Mouse (Mus musculus): ENCODE data around the gene Fuca1. TPM values are rescaled to one million over a fixed set of nuclear protein-coding genes. Genes with fewer than 3 reads are reported as not detected.

Fuca1 gene
- polyA plus RNA-seq, 1 experiment from 2014 or later = 76.4 TPM

DNA sequence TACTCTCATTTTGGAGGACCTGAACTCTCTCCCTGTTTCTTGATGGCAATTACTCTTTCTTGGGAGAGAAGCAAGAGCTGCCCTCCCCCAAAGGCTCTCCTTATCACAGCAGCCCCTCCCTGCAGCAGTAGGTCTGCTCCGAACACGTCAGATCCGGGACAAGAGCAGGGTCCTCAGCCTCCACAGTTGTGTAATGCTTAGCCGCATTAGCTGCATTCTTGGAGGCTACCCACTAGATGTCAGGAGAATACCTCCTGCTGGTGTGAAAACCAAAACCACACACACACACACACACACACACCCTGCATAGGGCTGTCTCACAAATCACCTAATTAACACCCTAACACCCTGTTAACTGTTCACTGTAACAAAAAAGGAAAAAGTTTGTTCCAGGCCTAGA lies 27.7 kb upstream of the Fuca1 start:
- ATAC-seq (ENCODE audit: borderline replicate concordance, extremely low read depth, low FRiP score, low TSS enrichment) = no peak
- H3K9ac ChIP-seq = no peak overlapping the region
- 26% methylated on average over 4 of the region's 4 CpGs for whole genome bisulfite sequencing
- H3K36me3 ChIP-seq = no peaks in the 10 kb centered on the region
- H3K27me3 ChIP-seq = no peaks in the 10 kb centered on the region
- H3K9me3 ChIP-seq = no peaks in the 10 kb centered on the region
- H3K4me1 ChIP-seq = no peaks in the 10 kb centered on the region
- no peak overlapping the region for H3K27ac ChIP-seq
- no peak overlapping the region for H3K4me2 ChIP-seq
- H3K4me3 ChIP-seq = no peak overlapping the region

- H3K4me1 ChIP-seq = no peaks in the 10 kb centered on the region
- no peak within 1 kb of the TSS for H3K9ac ChIP-seq
- no peak within 1 kb of the TSS for H3K27ac ChIP-seq
- WGBS = 41% methylated on average over 8 of the region's 8 CpGs
- no peaks in the 10 kb centered on the region for H3K9me3 ChIP-seq
- H3K36me3 ChIP-seq = no peaks in the 10 kb centered on the region
- no peak within 1 kb of the TSS for H3K4me3 ChIP-seq
- H3K4me2 ChIP-seq = no peak within 1 kb of the TSS
- no peaks in the 10 kb centered on the region for H3K27me3 ChIP-seq
- no peak for ATAC-seq (ENCODE audit: borderline replicate concordance, extremely low read depth, low FRiP score, low TSS enrichment)
These were observed 25.4 kb upstream of the Fuca1 start, which contains the start of gene Cnr2 for GRCm38 (mm10) chr4:135895071-135895571. Gene Cnr2, plus strand, starts transcription at chr4:135895394.

DNA sequence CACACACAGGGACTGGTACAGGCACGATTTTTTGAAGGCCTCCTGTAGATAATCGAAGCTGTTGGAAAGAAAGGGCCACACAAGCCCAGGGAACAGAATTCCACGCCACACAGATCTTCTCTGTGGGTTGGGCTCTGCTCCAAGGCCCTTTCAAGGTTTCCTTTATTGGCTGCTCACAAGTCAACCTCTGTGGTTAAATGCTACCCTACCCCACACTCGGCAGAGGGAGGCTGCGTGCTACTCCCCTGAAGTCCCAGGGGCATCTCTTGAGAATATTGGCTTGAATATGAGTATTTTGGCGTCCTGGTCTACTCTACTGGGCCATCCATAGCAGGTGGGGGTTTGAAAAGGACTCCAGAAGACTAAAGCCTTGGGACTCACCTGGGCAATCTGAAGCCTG lies 24.4 kb upstream of the Fuca1 start:
- H3K4me3 ChIP-seq = no peak overlapping the region
- no peaks in the 10 kb centered on the region for H3K36me3 ChIP-seq
- no peak overlapping the region for H3K9ac ChIP-seq
- ATAC-seq (ENCODE audit: borderline replicate concordance, extremely low read depth, low FRiP score, low TSS enrichment) = no peak
- no peak overlapping the region for H3K27ac ChIP-seq
- no peaks in the 10 kb centered on the region for H3K27me3 ChIP-seq
- WGBS = 74% methylated on average over 6 of the region's 6 CpGs
- no peak overlapping the region for H3K4me2 ChIP-seq
- no peaks in the 10 kb centered on the region for H3K9me3 ChIP-seq
- H3K4me1 ChIP-seq = no peaks in the 10 kb centered on the region

- WGBS = 47% methylated on average over 9 of the region's 9 CpGs
- Histone ChIP-seq H3K9me3 (no peaks in the 10 kb centered on the region), H3K36me3 (no peaks in the 10 kb centered on the region), H3K27ac (no peak overlapping the region), H3K9ac (no peak overlapping the region), H3K4me1 (no peaks in the 10 kb centered on the region), H3K27me3 (no peaks in the 10 kb centered on the region), H3K4me2 (no peak overlapping the region), H3K4me3 (no peak overlapping the region)
- no peak; the same call in 1 of the 2 replicates for ATAC-seq (ENCODE audit: borderline replicate concordance, extremely low read depth, low FRiP score, low TSS enrichment)
These were observed 22.0 kb upstream of the Fuca1 start for GRCm38 (mm10) chr4:135898380-135899049.

DNA sequence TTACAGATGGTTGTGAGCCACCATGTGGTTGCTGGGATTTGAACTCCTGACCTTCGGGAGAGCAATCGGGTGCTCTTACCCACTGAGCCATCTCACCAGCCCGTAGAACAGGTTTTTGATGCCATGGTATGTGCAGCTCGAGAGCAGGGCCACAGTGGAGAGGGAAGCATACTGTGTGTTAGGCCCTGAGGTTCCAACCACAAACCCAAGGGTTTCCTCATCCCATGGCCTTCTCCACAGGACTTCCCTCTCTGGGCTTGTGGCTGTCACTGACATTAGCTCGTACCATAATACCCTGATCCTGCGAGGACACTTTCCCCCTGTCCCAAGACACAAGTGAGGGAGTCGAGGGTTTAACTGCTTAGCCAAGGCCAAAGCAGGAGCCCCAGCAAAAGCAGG lies 21.5 kb upstream of the Fuca1 start:
- H3K27ac ChIP-seq = no peak overlapping the region
- no peak overlapping the region for H3K9ac ChIP-seq
- H3K4me1 ChIP-seq = no peaks in the 10 kb centered on the region
- no peak for ATAC-seq (ENCODE audit: borderline replicate concordance, extremely low read depth, low FRiP score, low TSS enrichment)
- H3K4me3 ChIP-seq = no peak overlapping the region
- H3K36me3 ChIP-seq = no peaks in the 10 kb centered on the region
- no peaks in the 10 kb centered on the region for H3K9me3 ChIP-seq
- no peak overlapping the region for H3K4me2 ChIP-seq
- no peaks in the 10 kb centered on the region for H3K27me3 ChIP-seq
- 87% methylated on average over 7 of the region's 7 CpGs for WGBS

DNA sequence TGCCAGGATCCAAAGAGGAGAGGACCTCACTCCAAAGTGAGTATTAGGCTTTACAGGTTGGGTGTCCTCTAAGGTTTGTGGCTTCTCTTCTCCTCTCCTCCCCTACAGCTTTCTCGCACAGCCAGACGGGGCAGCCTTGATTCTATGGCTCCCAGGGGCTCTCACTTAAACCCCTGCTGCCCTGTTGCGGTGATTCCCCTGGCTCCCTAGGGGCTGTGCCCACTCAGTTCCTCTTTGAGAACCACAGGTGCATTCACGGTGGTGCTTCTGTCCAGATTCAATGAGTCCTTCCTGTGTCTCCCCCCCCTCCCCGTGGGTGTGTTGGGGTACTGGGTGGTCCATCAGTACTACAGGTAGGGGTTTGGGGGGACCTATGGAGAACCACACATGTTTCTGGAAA lies 20.5 kb upstream of the Fuca1 start:
- ATAC-seq (ENCODE audit: borderline replicate concordance, extremely low read depth, low FRiP score, low TSS enrichment) = no peak
- H3K9me3 ChIP-seq = no peaks in the 10 kb centered on the region
- no peak overlapping the region for H3K27ac ChIP-seq
- no peaks in the 10 kb centered on the region for H3K4me1 ChIP-seq
- H3K27me3 ChIP-seq = no peaks in the 10 kb centered on the region
- H3K4me3 ChIP-seq = no peak overlapping the region
- no peak overlapping the region for H3K9ac ChIP-seq
- H3K4me2 ChIP-seq = no peak overlapping the region
- WGBS = 81% methylated on average over 5 of the region's 5 CpGs
- no peaks in the 10 kb centered on the region for H3K36me3 ChIP-seq

- H3K4me2 ChIP-seq = no peak overlapping the region
- H3K9ac ChIP-seq = no peak overlapping the region
- ATAC-seq (ENCODE audit: borderline replicate concordance, extremely low read depth, low FRiP score, low TSS enrichment) = no peak
- no peaks in the 10 kb centered on the region for H3K36me3 ChIP-seq
- WGBS = 79% methylated on average over 4 of the region's 4 CpGs
- H3K27ac ChIP-seq = no peak overlapping the region
- H3K9me3 ChIP-seq = no peaks in the 10 kb centered on the region
- H3K4me3 ChIP-seq = no peak overlapping the region
- H3K27me3 ChIP-seq = no peaks in the 10 kb centered on the region
- H3K4me1 ChIP-seq = no peaks in the 10 kb centered on the region
These were observed 17.8 kb upstream of the Fuca1 start for GRCm38 (mm10) chr4:135902606-135903242.

DNA sequence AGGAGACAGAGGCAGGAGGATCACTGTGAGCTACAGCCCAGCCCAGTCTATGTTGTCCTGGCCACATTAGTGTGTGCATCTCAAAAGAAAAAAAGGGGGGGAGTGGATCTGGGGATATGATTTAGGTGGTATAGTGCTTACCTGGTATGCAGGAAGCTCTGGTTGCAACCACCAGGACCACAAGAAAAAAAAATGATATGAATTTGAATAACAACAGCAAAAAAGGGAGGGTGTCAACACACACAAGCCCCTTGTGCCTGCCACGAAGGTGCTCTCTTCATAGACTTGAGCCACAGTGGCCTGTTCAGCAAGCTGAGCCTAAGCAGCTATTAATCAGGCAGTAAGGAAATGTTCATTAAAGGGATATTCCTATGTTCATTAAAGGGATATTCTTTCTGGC lies 15.7 kb upstream of the Fuca1 start:
- no peak overlapping the region for H3K9ac ChIP-seq
- H3K4me1 ChIP-seq = no peaks in the 10 kb centered on the region
- no peak for ATAC-seq (ENCODE audit: borderline replicate concordance, extremely low read depth, low FRiP score, low TSS enrichment)
- no peaks in the 10 kb centered on the region for H3K9me3 ChIP-seq
- H3K27ac ChIP-seq = no peak overlapping the region
- H3K36me3 ChIP-seq = no peaks in the 10 kb centered on the region
- 58% methylated on average over 1 of the region's 1 CpGs for WGBS
- H3K4me2 ChIP-seq = no peak overlapping the region
- no peaks in the 10 kb centered on the region for H3K27me3 ChIP-seq
- H3K4me3 ChIP-seq = no peak overlapping the region

DNA sequence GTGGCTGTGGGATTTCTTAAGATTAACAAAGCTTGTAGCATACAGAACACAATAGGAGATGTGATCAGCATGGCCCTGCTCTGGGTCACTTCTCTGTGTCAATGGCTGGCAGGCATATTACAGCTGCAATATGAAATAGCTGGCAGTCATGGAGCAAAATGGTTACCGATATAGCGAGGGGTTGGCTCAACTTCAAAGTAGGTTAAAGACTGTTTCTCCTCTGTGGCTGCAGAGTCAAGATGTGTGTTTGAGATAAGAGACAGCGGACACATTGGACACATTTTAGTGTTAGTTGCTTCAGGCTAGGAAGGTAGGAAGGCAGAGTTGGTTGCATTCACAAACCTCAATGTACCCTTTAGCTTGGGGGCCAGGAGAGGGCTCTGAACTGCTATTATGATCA lies 13.9 kb upstream of the Fuca1 start:
- Histone ChIP-seq H3K4me1 (no peaks in the 10 kb centered on the region), H3K9ac (no peak overlapping the region), H3K27ac (no peak overlapping the region), H3K36me3 (no peaks in the 10 kb centered on the region), H3K4me3 (no peak overlapping the region), H3K27me3 (no peaks in the 10 kb centered on the region), H3K4me2 (no peak overlapping the region), H3K9me3 (no peaks in the 10 kb centered on the region)
- no peak for ATAC-seq (ENCODE audit: borderline replicate concordance, extremely low read depth, low FRiP score, low TSS enrichment)
- 40% methylated on average over 3 of the region's 3 CpGs for WGBS

DNA sequence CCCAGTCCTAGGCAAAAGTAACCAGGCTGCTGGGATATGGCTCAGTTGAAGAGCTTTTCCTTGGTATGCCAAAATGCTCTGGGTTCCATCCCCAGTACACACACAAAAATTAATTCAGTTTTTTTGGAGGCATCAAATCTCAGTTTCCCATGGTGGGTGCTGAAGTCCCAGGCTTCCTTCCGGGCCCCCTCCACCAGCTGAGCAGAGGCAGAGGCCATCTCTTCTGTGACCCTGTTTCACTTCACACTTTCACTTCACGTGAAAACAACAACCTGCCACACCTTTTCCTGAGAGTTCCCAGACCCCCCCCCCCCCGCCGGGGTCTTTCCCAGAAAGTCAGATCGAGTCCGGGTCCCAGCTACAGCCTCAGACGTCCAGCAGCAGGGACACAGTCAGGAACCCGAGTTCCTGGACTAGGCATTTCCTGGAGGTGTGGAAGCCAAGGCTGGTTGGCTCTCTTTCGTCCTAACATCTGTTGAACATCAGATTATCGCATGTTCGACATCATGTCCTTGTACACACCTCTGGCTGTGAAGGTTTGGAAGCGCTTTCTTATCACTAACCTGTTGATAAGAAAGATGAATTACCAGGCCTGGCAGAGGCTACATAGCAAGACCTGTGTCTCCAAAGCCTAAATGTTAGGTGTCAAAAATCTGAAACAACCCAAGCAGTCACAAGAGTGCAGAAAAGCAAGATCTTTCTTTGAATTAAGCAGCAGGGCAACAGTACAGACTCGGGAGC lies 11.0 kb upstream of the Fuca1 start:
- Histone ChIP-seq H3K36me3 (no peaks in the 10 kb centered on the region), H3K9ac (no peak overlapping the region), H3K27me3 (no peaks in the 10 kb centered on the region), H3K4me1 (no peaks in the 10 kb centered on the region), H3K9me3 (no peaks in the 10 kb centered on the region), H3K4me2 (no peak overlapping the region), H3K27ac (no peak overlapping the region), H3K4me3 (no peak overlapping the region)
- ATAC-seq (ENCODE audit: borderline replicate concordance, extremely low read depth, low FRiP score, low TSS enrichment) = no peak
- 30% methylated on average over 13 of the region's 13 CpGs for WGBS

GRCm38 (mm10) chr4:135911531-135911930 lies 9.0 kb upstream of the Fuca1 start:
- 61% methylated on average over 7 of the region's 7 CpGs for WGBS
- Histone ChIP-seq H3K4me1 (no peaks in the 10 kb centered on the region), H3K9ac (no peak overlapping the region), H3K27me3 (no peaks in the 10 kb centered on the region), H3K36me3 (no peaks in the 10 kb centered on the region), H3K9me3 (no peaks in the 10 kb centered on the region), H3K4me3 (no peak overlapping the region), H3K4me2 (no peak overlapping the region), H3K27ac (no peak overlapping the region)
- no peak for ATAC-seq (ENCODE audit: borderline replicate concordance, extremely low read depth, low FRiP score, low TSS enrichment)

DNA sequence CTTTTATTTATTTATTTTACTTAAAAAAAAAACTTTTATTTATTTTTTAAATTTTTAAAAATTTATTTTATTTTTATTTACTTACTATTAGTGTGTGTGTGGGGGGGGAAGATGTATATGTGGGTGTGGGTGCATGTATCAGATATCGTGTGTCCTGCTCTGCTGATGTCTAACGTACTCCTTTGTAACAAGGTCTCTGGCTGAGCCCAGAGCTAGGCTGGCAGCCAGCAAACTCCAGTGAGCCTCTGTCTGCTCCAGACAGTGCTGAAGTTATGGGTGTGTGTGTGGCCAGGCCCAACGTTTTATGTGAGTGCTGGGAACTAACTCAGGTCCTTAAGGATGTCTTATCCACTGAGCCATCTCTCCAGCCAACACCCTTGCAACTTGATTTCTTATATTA lies 8.4 kb upstream of the Fuca1 start:
- WGBS = 46% methylated on average over 3 of the region's 3 CpGs
- Histone ChIP-seq H3K9ac (no peak overlapping the region), H3K27ac (0 out of 2 replicates have a peak overlapping the region, but pooled peaks have one; percentile 20)

More for the DNA sequence above, 8.4 kb upstream of the Fuca1 start:
- no peaks in the 10 kb centered on the region for H3K36me3 ChIP-seq
- no peak overlapping the region for H3K4me3 ChIP-seq
- H3K4me2 ChIP-seq = no peak overlapping the region
- no peaks in the 10 kb centered on the region for H3K9me3 ChIP-seq
- ATAC-seq (ENCODE audit: borderline replicate concordance, extremely low read depth, low FRiP score, low TSS enrichment) = no peak
- no peaks in the 10 kb centered on the region for H3K4me1 ChIP-seq
- no peaks in the 10 kb centered on the region for H3K27me3 ChIP-seq
